Mouse (Mus musculus) erythroid progenitor cell, adult 5-6 weeks (primary cell): Measurements from ENCODE around the gene P3h4. TPM values are rescaled to one million over a fixed set of nuclear protein-coding genes. Genes with fewer than 3 reads are reported as not detected.

Experiments
- ATAC-seq: replicated peaks from 2 replicates; pipeline ENCODE4 v1.8.0; 2016; ENCODE audit warnings: moderate number of reproducible peaks, mild to moderate bottlenecking, moderate TSS enrichment, inconsistent platforms; ENCODE audit not compliant: poor library complexity, low FRiP score, severe bottlenecking
- total RNA-seq, 2 experiments: library from RNA; stranded (forward) in 1 of 2; stranded (reverse) in 1 of 2; fragments of 150-400 nt in 1 of 2; fragments of 186-747, 209-891 nt in 1 of 2; gene quantifications; 2 replicates each; pipeline versions ENCODE4 v1.2.3 to v1.2.4; 2015 to 2017; ENCODE audit warnings: low replicate concordance in 2 of 2

Gene P3h4
- total RNA-seq (2015; ENCODE audit: low replicate concordance) (not detected in 2 replicates), total RNA-seq (2017; ENCODE audit: low replicate concordance) (not detected in 2 replicates)

DNA sequence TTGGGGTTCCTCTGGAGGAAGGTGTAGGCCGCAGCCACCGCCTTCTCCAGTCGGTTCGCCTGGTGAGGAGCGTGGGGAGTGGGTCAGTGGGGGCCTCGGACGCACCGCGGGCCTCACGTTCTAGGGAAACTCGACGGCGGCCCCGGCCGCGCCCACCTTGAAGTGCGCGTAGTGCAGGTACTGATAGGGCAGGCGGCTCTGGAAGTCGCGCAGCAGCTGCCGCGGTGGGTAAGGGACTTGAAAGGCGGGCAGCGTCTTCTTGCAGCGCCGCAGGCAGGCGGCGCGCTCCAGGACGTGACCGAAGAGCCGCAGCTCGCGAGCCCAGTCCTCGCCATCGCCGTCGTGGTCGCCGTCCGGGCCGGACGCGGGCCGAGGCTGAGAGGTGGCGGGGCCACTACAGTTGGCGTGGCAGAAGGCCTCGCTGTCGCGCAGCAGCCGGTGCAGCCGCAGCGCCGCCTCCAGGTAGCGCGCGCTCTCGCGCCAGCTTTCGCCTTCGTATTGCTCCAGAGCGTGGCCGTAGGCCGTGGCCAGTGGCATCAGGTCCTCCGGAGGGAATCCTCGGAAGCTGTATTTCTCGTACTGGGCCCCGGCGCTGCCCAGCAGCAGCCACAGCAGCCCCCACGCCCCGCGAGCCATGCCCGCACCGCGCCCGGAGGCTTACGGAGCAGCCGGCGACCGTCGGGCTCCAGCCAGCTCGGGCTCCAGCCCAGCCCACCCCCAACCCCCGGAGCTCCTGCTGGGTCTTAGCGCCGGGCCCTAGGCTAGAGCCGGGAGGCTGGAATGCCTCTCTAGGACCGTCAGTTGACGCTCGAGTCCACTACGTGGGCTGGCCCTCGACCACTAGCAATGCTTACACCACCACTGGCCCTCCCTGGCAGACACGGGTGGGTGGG, at the start of gene P3h4:
P3h4 (minus strand) TSS at position 816 of the 893 bp plus-strand sequence.
- ATAC-seq, result no peak

DNA sequence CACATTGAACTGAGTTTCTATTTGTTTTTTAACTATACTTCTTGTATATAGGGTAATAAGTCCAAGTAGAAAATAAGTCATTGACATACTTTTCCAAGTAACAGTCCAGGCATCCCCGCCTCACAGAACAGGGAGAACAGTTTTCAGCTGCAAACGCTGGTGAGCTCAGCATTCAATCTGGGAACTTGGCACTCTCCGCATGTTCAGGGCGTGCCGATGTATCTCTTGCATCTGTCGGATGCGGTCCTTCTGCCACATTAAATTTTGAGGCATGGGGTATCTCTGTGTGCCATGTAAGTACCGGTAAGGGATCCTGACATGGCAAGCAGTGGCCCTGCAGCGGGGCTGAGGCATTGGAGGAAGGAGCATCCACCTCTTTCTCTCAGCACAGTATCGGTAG, 48.1 kb upstream of the P3h4 start:
- no peak for ATAC-seq

DNA sequence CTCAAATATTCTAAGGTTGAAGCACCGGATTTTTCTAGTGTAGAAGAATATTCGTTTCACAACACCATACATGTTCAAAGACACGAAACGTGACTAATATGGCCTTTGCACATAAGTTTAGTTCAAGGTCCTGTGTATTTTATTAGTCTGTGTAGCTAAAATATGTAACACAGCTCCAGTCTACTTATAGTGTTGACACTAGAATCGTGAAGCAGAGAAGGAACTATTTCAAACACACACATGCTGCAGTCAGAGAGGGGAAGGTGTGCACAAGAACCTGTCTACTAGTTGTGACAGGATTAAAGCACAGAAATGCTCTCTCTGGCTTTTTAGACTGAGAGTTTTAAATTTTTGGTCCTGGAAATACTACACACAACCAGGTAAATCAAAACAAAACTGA, 43.1 kb upstream of the P3h4 start:
- ATAC-seq, result no peak

DNA sequence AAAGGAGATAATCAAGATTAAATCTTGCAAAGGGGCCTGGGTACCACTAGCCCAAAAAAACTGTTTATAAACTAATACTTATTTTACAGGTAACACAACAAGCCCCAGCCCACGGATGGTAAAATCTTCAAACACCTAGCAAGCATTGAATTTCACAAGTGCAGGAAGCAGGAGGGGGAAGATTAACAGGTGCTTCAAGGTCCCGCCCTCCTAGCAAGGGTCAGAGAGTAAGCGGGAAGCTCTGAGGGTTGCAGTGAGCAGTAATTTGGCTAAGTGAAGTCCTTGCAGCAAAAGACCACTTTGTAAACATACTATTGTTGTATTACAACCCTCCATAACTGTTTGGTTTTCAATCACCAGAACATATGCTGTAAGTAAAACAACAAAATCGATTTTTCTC, 42.6 kb upstream of the P3h4 start:
- ATAC-seq, result no peak

DNA sequence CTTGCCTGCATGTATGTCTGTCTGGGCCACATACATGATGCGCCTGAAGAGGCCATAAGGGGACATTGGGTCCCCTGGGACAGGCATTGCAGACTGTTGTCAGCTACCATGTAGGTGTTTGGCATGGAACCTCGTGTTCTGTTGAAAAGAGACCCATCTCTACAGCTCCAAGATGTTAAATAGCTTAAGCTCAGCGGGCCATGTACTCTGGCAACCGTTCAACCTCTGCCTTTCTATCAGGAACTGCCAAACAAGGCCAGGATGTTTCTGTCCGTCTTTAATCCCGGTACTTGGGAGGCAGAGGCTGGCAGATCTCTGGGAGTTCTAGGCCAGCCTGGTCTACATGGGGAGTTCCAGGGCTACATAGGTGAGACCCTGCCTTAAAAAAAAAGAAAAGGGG, 28.0 kb upstream of the P3h4 start:
- no peak for ATAC-seq

DNA sequence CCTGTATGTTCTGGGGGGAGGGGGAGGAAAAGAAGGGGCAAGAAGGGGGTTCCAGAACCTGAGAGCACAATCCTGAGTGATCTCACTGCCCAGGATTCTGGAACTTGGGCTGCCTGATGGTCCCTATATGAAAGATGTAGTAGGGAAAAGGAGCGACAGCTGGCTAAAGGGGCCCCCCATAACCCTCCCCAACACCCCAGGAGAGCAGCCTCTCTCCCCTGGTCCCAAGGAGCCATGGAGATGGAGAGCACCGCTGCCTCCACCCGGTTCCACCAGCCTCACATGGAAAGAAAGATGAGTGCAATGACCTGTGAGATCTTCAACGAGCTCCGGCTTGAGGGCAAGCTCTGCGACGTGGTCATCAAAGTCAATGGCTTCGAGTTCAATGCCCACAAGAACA, 27.2 kb upstream of the P3h4 start, which contains the start of the genes Nt5c3b and Klhl10:
Nt5c3b (minus strand) TSS at position 12 of the 400 bp plus-strand sequence.
Klhl10 (plus strand) TSS at position 121 of the 400 bp plus-strand sequence.
- ATAC-seq, result no peak

DNA sequence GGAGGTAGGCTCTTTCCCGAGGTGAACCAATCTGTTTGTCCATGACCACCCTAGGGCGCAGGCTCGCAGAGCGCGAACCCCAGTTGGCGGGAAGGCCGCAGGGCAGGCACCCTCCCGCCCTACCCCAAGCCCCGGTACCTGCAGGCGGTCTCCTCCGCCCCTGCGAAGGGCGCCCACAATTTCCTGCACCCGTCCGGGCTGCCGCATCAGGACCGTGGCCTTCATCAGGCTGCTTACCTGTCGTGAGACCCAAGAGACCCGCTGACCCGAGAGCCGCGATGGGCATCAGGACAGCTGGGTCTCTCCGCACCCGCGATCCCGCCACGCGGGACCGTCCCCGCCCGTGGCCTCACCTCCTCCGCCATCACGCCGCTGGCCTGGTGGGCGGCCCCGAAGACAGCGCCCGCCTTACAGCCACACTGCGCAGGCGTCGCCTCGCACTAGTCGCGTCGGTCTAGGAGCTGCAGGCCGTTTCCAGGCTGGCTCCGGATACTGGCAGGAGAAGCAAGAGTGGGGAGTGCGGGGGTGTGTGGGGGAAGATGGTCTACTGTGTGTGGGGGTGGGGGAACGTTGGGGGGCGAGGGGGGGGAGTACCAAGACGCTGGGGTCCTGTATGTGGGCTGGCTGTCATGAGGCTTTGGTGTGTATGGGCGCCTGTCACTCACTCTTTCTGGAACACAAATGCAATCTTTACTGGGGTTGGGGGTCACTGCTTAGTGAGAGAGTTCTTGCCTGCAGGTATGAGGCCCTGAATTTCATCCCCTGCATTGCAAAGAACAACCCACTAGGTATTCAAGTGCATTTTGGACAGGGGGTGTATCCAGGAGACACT, 26.3 kb upstream of the P3h4 start:
- peak; percentile 84 for ATAC-seq

DNA sequence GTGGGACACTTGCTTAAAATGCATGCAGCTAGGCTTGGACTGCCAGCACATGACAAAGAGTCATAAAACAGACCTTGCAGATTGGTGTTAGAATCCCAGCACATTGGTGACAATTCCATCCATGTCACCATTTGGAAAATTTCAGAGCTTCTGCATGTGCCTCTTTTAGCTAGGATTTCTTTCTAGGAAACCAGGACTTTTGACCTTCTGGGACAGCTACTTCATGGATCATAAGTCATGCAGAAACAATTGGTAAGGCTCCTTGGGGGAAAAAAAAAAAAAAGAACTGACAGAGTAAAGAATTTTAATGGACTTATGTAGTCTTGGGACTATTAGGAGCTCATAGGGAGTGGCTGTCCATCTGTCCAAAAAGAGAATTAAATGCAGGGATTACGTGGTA, 23.3 kb upstream of the P3h4 start:
- no peak for ATAC-seq

DNA sequence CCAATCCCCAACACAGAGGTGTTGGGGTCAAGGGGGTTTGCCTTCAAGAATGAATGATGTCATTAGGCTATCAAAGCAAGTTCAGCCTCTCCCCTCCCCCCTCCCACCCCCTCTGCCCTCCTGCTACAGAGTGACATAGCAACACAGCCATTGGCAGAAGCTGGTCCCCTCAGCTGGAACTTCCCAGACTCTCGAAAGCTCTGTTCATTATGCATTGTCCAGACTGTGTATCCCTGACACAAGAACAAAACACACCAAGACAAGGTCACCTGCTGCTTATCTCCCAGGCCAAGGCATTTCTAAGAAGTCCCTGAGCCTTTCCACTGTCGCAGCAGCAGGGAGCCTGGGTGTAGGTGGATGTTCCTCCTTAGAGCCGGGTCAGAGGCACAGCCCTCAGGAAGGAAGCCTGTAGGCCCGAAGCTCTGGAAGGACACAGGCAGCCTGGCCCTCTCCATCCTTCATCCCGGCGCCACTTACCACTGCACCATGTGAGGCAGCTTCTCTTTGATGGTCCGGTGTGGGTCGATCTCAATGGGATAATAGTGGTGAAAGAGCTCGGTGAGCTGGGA, 21.1 kb upstream of the P3h4 start:
- ATAC-seq, result no peak

DNA sequence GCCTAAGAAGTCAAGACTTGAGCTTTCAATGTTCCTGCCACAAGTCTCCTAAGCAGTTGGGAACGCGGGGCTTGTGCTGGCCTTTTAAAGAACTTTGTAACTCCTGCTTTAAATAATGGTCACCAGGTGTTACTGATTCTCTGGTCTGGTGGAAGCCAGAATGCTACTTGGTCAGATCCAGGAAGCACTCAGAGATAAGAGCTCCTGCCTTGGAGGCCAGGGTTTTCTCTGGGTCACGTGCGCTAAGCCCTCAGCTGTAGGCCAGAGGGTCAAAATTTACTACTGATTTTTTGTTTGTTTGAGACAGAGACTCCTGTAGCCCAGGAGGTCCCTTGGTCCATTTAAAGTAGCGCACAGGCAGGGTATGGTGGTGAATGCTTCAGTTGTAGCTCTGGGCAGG, 17.4 kb upstream of the P3h4 start:
- ATAC-seq, result no peak

DNA sequence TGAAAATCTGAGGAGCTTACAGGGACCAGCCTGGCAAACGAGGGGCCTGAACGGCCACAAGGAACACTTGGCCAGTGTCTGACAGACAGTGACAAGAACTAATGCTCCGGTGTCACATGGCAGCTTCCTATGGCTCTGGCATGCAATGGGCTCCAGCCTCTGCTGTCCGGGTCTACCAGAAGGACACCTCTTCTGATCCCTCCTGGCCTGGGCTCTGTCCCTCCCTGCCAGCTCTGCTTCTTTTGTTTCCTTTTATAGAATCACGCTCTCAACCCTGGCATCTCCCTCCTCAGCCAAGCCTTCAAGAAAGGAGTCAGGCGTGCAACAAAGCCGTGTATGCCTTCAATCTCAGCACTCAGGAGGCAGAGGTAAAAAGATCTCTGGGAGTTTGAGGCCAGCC, 15.4 kb upstream of the P3h4 start:
- no peak for ATAC-seq

DNA sequence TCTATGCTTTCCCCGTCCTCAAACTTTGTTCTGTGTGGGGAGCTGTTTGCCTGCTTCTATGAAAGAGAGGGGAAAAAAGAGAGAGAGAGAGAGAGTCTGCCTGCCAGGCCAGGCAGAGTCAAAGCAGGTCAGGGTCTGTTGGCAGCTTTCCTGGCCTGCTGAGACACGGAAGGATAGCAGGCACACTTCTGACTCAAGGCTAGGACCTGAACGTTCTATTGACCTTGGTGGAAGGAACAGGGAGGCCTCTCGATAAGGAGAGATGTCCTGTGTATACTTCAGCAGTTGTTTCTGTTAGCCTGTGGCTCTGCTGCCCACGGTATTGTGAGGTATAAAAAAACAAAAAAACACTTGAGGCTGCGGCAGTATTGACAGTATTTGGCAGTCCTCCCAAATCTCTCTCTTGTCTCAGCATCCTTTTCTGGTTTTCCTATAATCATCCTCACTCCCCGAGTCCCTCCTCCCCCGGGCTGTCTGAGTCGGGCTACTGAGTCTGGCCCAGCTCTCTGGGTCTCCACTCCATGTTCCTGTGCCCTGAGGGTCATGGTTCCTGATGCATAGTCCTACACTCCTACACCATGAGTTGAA, 14.1 kb upstream of the P3h4 start:
- ATAC-seq, result no peak

DNA sequence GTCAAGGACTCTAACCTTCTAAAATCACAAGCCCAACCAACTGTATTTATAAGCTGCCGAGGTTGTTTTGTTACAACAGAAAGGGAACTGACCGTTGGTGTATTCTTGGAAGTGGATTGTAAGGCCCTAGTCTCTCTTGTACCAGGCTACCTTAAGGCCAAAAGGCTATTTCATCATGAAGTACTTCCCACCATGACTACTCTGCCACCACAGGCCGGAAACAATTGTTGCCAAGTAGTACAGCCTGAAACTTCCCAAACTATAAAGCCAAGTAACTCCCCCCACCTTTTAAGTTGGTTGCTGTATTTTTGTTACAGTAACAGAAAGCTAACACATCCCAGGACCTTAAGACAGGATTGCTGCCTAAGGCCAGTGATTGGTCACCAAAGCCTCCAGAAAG, 12.2 kb upstream of the P3h4 start:
- ATAC-seq, result no peak

DNA sequence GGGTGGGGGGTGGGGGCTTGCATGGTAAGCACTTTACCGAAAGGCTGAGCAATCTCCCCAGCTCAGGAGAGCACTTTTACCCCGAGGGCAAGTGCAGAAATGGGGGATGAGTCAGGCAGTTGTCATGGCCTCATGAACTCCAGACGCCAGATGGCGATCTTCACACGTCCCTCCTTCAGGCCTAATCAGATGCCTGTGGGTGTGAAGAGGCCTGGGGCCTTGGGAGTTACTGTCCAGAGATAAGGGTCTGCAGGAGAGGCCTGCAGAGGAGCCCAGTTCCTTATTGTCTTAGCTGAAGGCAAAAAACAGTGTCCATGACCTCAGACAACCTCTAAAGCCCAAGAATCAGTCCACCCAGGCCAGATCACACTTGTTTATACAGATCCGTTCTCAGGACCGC, 11.2 kb upstream of the P3h4 start:
- no peak for ATAC-seq

DNA sequence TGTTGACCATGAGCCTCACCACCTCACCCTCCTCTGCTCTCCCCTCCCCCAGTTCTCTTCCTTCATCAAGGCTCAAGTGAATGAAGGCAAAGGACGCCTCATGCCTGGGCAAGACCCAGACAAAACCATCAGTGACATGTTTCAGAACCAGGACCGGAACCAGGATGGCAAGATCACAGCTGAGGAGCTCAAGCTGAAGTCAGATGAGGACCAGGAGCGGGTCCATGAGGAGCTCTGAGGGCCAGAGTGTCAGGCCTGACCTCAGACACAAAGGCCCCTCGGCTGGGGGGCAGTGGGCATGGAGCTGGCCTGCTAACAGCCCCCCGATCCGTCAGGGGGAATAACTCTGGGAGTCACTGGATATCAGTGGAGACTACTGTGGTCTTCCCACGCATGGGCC, 9.2 kb upstream of the P3h4 start:
- ATAC-seq, result no peak

DNA sequence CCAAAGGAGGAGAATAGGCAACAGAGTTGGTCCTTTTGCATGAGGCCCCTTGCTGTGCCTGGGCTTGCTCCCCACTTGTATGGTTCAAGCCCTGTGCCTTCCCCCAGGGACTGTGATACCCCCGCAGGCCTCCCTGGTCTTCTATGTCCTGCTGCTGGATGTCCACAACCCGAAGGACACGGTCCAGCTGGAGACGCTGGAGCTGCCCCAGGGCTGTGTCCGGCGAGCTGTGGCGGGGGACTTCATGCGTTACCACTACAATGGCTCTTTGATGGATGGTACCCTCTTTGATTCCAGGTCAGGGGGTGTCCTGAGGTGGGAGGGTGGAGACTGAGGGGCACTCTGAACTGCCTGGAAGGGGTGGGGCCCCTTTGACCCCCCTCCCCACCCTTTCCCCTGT, 6.9 kb upstream of the P3h4 start:
- ATAC-seq, result no peak

DNA sequence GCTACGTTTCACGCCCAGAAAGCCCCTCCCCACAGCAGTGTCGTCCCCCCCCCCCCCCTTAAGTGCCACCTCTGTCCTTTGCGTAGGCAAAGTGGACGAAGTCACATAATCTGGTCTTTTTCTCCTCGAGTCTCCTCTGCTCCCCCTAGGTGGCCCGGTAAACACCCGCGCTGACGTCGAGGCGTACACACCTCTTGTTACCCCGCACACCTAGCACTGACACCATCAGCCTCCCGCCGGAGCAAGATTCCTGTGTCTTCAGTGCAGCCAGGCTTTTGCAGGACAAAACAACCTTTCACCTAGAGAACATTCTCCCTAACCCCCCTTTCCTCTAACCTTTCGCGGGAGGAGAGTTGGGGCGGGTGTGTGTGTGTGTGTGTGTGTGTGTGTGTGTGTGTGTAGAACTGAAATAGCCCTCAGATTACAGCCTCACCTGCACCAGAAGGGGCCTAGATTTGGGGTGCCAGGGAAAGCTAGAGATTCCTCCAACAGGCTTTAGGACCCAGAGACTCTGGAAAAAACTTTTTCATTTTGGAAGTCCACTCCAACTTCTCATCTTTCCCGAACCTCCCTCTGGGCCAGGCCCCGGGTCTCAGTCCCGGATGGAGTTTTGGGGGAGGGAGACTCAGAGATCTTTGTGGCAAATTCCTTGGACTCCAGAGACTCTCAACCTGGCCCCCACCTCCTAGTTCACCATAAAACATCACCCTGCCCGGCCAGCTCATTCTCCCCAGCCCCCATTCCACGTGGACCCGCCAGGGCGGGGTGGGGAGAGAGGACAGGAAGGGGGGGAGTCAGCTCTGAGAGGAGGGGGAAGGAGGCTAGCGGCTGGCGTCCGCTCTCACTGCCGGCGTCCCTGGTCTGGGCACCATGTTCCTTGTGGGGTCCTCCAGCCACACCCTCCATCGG, 532 bp upstream of the P3h4 start, which contains the start of gene Fkbp10:
Fkbp10 (plus strand) TSS at position 784 of the 909 bp plus-strand sequence.
- no peak for ATAC-seq

DNA sequence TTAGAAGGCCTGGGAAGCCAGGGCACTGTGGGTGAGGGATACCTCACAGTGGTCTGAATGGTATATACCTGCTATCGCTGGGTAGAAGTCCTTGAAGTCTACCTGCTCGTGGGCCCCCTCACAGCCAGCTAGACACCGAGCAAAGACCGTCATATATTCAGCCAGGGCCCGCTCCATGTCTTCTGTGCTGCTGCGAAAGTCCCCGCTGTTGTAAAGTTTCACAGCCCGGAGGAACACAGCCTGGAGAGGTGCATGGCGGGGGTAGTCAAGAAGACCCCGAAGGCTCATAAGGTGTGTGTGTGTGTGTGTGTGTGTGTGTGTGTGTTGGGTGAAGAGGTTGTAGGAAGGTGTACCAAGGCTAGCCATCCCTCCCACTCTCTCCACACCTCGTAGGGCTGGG, 1.1 kb downstream of the P3h4 start:
- ATAC-seq, result no peak

DNA sequence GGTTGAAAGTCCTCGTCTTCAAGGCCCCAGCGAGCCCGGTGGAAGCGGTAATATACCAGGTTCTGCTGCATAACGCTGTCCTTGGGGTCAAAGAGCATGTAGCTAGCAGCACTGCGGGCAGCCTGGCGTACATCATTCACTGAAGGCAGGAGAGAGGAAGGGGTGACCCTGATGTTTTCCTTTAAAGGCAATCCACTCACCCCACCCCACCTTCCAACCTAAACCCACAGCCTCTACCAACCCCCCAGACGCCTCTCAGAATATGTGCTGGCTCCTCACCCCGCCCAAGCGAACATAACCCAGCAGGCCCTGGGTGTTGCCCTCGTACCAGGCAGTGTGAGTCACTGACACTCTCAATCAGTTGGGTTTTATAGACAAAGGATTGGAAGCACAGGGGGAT, 2.9 kb downstream of the P3h4 start:
- ATAC-seq, result no peak
